Mouse (Mus musculus): ENCODE results near the gene Stk10.
A peak's percentile ranks its signal among the peaks of the same experiment; 100 is the strongest.
"Not testable (repeated sequence)": the region's sequence is repeated elsewhere in the genome, so short reads cannot be mapped to it uniquely, and the experiment has no call there.

The Stk10 gene

GRCm38 (mm10) chr11:32532765-32533481, at the start of gene Stk10:
Stk10 (plus strand) TSS chr11:32533305.
- peak; percentile 96 for DNase-seq (ENCODE audit: low read depth, low spot score)

- no peak for DNase-seq (ENCODE audit: low read depth, low spot score)
Observed at GRCm38 (mm10) chr11:32485290-32485689, 47.8 kb upstream of the Stk10 start.

DNA sequence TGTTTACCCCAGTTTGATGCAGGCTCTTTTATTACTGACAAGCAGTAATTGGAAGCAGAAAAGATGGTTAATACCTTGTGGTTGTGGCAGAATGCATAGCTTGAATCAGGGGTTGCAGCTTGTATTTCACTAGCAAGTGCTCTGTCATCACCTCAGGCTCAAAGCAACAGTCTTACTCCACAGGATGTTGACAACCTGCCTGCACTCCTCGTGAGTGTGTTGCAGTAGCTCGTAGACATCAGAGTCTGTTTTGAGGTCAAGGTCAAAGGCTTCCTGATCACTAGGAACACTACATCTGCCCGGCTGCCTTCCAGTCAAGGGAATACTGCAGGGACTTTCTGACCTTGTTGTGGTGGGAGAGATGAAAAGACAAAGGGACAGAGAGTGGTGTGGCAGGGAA, 46.5 kb upstream of the Stk10 start:
- no peak for DNase-seq (ENCODE audit: low read depth, low spot score)

- DNase-seq (ENCODE audit: low read depth, low spot score) = no peak
Observed at GRCm38 (mm10) chr11:32487501-32487900, 45.6 kb upstream of the Stk10 start.

DNA sequence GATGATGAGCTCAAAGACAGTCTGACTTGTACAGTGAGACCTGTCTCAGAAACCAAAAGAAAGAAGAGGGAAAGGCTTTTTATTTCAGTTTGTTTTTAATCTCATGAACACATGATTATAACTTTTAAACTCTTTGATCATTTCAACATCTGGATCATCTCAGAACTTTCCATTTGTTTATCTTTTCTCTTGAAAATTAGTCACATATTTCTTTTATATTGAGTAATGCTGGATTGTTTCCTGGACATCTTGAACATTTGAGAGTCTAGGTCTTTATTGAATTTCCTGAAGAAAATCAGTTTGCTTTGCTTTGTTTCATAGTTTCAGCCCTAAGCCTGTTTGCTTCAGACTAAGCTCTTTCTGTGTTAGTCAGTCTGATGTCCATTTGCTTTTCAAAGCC, 44.8 kb upstream of the Stk10 start:
- no peak for DNase-seq (ENCODE audit: low read depth, low spot score)

DNA sequence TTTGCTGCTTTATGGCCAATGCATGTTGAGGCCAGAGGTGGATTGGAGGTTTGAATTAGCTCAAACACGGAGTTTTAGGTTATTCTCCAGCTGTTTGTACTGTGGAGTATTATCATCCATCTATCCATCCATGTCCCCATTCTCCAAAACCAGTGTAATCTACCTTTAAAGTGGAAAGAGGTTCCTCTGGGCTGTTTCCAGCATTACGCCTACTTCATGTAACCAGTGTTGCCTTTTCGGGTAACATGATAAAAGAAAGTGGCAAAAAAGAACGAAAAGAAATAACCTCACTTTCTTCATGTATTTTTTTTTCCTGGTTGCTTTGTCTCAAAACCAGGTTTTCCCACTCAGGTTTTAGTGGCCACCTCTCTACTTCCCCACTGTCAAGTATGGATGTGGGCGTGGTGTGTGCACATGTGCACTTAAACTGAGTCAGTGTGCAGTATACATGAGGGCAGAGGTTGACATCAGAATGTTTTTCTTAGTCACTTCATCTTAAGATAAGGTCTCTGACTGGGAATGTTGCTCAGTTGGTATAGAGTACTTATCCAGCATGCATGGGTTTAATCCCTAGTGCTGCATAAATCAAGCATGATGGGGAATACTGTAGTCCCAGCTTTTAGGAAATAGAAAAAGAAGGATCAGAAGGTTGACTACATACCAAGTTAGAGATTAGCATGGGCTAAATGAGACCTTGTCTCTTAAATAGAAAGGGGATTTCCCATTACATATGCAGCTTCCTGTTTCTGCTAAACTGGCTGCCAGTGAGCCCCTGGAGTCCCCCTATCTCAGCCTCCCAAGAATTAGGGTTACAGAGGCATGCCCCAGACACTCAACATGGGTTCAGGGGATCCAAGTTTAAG, 44.1 kb upstream of the Stk10 start:
- DNase-seq (ENCODE audit: low read depth, low spot score) = no peak

DNA sequence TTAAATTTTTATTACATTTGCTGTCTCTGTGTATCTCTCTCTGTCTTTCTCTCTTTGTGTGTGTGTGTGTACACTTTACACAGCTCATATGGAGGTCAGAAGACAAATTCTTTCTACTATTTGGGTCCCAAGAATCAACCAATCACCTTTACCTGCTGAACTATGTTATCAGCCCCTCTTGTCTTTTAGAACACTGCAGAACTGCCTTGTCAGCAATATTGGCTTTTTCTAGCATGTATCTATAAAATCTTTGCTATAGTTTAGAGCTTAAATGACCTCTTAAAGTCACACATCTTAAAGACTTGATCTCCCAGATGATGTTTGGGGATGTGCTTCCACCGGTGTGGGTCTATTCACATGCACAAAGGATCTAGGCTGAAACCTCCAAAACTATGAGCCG, 42.0 kb upstream of the Stk10 start:
- no peak for DNase-seq (ENCODE audit: low read depth, low spot score)

DNA sequence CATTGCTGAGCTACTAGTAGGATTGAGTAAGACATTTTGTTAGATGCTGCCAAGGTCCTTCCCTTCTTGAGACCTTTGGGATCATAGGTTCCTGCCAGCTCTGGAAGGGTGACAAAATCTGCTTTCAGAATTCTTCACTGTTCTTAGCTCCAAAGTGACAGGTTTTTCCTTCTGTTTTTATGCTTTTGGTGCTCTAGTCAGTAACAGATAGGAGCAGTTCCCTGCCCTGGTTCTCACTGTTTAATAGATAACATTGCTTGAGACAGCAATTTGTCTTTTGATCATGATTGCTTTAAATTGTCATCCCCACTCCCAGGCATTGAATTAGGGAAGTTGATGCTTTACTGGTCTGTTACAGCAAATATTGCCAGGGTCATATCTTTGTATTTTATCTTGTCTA, 39.8 kb upstream of the Stk10 start:
- DNase-seq (ENCODE audit: low read depth, low spot score) = no peak

DNA sequence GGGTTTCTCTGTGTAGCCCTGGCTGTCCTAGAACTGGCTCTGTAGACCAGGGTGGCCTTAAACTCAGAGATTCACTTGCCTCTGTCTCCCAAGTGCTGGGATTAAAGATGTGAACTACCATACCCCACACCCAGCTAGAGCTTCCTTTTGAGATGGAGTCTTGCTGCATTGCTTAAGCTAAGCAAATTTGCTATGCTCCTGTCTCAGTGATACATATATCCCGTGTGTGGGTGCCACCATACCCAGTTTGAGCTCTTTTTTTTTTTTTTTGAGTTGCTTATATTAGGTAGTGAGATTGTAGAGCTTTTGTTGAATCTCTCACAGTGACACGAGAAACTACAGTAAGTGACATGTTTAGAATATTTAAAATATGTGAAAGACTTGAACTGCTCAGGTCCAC, 37.8 kb upstream of the Stk10 start:
- peak; percentile 33 for DNase-seq (ENCODE audit: low read depth, low spot score)

DNA sequence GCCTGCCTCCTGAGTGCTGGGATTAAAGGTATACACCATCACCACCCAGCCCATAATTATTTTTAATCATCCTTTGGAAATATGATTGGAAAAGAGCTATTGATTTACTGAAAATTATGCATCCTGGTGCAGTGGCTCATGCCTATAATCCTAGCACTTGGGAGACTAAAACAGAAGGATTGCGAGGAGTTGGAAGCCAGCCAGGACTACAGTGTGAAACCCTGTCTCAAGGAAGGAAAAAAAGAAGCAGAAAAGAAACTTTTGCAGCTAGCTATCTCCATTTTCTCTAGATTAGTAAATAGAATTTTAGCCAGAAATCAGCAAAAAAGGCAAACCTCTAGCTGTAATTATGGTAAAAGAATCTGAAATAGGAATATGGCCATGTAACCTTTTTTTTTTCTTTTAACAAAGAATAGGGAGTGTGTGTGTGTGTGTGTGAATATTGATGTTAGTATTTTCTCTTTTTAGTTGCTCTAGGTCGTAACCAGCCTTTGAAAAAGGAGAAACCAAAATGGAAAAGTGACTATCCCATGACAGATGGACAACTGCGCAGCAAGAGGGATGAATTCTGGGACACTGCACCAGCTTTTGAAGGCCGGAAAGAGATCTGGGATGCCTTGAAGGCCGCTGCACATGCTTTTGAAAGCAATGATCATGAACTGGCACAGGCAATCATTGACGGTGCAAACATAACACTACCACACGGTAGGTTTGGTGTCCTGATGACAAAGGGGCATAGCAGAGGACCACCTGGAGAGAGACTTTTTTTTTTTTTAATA, 34.2 kb upstream of the Stk10 start:
- peak; percentile 90 for DNase-seq (ENCODE audit: low read depth, low spot score)

DNA sequence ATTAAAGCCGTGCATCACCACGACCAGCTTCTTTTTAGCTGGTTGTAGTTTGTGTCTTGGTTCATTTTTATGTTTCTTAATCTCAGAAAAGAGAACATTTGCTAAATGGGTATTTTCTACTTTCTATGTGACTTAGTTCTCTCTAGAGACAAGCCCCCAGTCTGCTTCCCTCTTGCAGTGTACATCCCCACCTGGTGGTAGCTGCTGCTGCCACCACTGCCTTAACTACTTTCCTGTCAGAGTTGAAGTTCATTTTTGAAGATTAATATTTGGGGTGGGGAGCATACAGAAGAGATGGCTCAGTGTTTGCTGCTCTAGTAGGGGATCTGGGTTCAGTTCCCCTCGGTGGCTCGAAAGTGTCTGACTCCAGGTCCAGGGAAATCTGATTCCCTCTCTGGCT, 33.2 kb upstream of the Stk10 start:
- no peak for DNase-seq (ENCODE audit: low read depth, low spot score)

DNA sequence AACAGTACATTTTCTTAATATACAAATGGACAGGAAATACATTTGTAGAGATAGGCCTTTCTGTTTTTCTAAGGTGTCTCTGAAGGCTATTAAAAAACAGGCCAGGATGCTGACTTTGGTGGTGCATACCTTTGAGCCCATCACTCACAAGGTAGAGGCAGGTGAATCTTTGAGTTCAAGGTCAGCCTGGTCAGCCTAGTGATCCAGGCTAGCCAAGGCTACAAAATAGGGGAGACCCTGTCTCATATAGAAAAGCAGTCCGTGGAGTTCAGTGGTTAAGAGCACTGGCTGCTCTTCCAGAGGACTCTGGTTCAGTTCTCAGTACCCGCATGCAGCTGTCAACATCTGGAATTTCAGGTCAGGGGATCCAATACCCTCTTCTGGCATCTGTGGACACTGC, 29.4 kb upstream of the Stk10 start:
- DNase-seq (ENCODE audit: low read depth, low spot score) = no peak

DNA sequence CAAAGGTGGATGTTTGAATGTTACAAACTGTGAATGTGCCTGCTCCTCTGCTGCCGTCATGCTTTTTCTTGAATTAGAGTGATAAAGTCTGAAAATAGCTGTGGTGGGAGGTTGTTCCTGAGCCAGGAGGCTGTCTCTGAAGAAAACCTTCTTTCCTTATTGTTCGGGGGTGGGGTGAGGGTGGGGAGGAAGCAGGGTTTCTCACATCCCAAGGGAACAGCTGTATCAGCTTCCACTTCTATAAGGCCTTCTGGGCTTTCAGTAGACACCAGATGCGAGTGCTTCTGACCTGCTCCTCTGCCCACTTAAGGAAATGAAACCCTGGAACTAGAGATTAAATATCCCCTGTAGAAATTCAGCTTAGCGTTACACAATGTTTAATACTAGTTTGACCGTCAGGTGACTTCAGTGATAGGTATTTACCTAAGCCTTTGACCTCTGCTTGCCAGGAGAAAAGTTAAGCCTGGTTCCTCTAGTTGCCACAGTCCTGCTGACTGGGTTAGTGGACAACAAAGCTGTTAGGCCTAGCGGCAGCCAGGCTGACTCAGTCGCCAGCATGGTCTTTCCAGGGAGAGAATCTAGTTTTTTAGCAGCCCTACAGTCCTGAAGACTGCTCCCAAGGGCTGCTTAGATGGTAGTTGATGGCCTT, 27.9 kb upstream of the Stk10 start:
- DNase-seq (ENCODE audit: low read depth, low spot score) = peak; percentile 87

GRCm38 (mm10) chr11:32510930-32511329, 22.2 kb upstream of the Stk10 start:
- DNase-seq (ENCODE audit: low read depth, low spot score) = no peak

DNA sequence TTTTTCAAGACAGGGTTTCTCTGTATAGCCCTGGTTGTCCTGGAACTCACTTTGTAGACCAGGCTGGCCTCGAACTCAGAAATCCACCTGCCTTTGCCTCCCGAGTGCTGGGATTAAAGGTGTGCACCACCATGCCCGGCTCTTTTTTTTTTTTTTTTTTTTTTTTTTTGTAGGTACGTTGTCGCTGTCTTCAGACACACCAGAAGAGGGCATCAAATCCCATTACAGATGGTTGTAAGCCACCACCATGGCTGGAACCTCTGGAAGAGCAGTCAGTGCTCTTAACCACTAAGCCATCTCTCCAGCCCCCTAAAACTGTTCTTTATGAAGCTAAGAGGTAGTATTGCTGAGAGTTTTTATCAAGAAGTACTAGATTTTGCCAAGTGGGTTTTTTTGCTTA, 18.3 kb upstream of the Stk10 start:
- not testable (repeated sequence) for DNase-seq (ENCODE audit: low read depth, low spot score)

DNA sequence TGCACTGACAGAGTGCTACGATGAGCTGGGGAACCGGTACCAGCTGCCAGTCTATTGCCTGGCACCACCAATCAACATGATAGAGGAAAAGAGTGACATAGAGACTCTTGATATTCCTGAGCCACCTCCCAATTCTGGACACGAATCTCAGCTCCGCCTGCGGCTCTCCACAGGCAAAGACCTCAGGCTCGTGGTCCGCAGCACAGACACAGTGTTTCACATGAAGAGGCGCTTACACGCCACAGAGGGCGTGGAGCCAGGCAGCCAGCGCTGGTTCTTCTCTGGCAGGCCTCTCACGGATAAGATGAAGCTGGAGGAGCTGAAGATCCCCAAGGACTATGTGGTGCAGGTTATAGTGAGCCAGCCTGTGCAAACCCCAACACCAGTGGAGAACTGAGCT, 17.0 kb upstream of the Stk10 start:
- peak; percentile 38 for DNase-seq (ENCODE audit: low read depth, low spot score)

DNA sequence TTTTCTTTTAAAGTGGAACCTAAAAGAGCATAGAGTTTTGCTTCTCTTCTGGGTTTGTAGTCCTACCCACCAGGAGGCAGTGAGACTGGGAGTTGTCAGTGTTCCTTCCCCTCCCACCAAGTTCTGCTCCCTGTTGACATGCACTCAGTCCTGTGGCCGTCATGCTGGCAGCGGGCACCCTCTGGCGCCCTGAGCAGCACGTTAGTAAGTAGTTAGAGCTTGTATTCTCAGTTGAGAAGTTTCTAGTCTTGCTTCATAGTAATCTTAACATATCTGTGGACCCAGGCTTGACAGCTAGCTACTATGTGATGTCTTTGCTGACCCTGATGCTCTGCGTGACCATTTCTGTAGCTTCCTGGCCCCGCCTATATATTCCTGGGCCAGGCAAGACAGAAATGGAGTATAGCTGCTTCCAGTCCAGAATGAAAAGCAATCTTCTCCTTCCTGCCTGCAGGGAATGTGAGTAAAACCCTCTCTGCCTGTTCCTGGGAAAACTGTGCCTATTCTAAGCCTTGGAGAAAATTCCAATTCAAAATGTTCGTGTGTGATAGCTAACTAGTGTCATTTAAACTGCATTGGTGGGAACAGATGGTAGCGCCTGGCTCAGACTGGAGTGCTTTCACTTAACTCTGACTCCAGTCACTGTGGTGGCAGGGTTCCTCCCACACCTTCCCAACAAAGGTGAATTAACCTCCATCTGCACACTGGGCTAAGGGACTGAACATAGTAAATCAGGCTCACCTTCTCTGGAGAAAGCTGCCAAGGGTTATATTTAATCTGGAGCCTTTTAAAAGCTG, 16.0 kb upstream of the Stk10 start:
- DNase-seq (ENCODE audit: low read depth, low spot score) = peak; percentile 98

GRCm38 (mm10) chr11:32518770-32519169, 14.3 kb upstream of the Stk10 start:
- no peak for DNase-seq (ENCODE audit: low read depth, low spot score)

DNA sequence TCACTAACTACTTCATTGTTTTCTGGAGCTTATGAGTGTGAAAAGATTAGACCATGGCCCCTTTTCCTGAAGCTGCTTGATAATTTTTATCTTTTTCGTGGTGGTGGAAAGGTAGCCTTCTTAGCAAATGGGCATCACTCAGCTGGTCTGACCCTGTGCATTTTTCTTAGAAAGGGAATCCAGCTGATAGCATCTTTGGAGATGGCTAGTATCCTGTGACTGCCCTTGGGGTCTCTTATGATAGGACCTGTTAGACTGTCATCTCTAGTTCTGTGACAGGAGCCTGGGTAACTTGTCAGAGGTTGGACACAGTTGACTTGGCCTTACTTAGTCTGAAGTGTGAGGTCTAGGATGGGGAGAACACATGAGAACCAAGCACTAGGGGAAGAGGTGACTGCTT, 13.8 kb upstream of the Stk10 start:
- DNase-seq (ENCODE audit: low read depth, low spot score) = no peak

DNA sequence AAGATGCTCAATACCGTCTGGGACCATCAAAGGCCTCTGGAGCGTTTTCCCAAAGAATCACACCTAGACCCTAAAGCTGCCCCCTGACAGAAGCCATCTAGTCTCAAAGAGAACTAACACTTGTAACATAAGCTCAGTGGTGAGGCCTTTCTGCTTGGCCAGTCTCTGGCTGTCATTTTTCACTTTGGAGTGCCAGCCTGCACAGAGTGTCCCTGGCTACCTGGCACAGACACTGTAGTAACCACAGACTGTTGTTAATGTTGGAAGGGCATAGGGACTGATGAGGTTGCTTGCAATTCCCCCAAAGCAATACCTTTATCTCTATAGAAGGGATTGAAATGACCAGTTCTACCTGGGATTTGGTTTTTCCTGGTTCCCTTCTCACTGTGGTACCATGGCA, 11.9 kb upstream of the Stk10 start:
- peak; percentile 59 for DNase-seq (ENCODE audit: low read depth, low spot score)

All from brain, adult 2 months (tissue).